Mouse (Mus musculus) liver, embryonic 14.5 days (tissue): ENCODE measurements around the gene Ppm1d.

Experiments
- CTCF ChIP-seq: IDR thresholded peaks from 2 replicates; pipeline ENCODE4 v1.5.1; 2016; ENCODE audit warnings: antibody characterized with exemption, low read depth, control low read depth
- EP300 ChIP-seq: IDR thresholded peaks from 2 replicates; pipeline ENCODE4 v1.6.1; 2016; ENCODE audit warnings: antibody characterized with exemption, low read depth

DNA sequence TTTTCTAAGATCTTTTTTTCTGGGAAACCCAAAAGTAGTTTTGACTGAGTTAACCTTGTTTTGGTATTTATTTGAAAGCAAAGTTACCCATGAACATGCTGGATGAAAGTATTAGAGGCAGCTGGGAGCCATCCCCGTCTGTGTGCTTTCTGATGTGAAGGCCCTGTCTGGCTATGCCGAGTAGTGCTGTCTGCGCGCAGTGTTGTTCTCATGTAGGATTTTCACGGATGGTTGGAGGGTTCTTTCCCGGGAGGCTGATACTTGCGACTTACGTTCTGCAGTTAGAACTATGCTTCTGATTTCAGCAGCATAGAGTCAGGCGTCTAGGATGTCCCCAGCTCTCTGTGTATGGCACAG, 81.8 kb downstream of the Ppm1d start:
- TF ChIP-seq EP300: no peak
- no peak for TF ChIP-seq CTCF
